Mouse (Mus musculus) layer of hippocampus, postnatal 14 days (tissue): Measurements from ENCODE around the gene Sell. TPM values are rescaled to one million over a fixed set of nuclear protein-coding genes. Genes with fewer than 3 reads are reported as not detected.

Source experiments
- DNase-seq, 2 experiments: peaks; one replicate each; pipeline ENCODE4 v3.0.0; 2021 to 2022; ENCODE audit warnings: low spot score in 2 of 2, mixed read lengths in 1 of 2
- total RNA-seq, 2 experiments: library from RNA; stranded (reverse); gene quantifications; 2 replicates each; pipeline ENCODE4 v1.2.3; 2021

The Sell gene
- total RNA-seq, 2 experiments from 2014 or later: not detected

- DNase-seq: no peak
Observed at GRCm38 (mm10) chr1:164130013-164130412, 68.2 kb downstream of the Sell start.

GRCm38 (mm10) chr1:164132609-164133008, 70.8 kb downstream of the Sell start:
- no peak for DNase-seq

Other genes with a start within 250 kb of the Sell start
- 10 to 100 TPM; 19.6 to 24.0 TPM for gene Scyl3, start 132.9 kb upstream of the Sell start, total RNA-seq
- 1 to 10 TPM in 1 of 2 experiments, under 1 TPM in 1; 0.85 to 1.4 TPM for gene BC055324, start 67.2 kb upstream of the Sell start, total RNA-seq
- gene Mettl18, start 67.1 kb upstream of the Sell start, total RNA-seq: 1 to 10 TPM; 4.1 to 6.9 TPM
- under 1 TPM in 1 of 2 experiments, not detected in 1; 0.12 TPM for gene Sele, start 13.7 kb upstream of the Sell start, total RNA-seq
- gene Selp, start 53.3 kb downstream of the Sell start, total RNA-seq: not detected
- 1 to 10 TPM in 1 of 2 experiments, under 1 TPM in 1; 0.55 to 4.6 TPM for gene F5, start 89.9 kb downstream of the Sell start, total RNA-seq
- 10 to 100 TPM in 1 of 2 experiments, 1 to 10 TPM in 1; 9.8 to 10.8 TPM for gene Slc19a2, start 187.1 kb downstream of the Sell start, total RNA-seq
- 10 to 100 TPM; 18.7 to 19.8 TPM for gene Ccdc181, start 213.6 kb downstream of the Sell start, total RNA-seq
- 10 to 100 TPM; 17.0 to 21.9 TPM for gene Nme7, start 242.1 kb downstream of the Sell start, total RNA-seq
- 10 to 100 TPM; 27.6 to 29.2 TPM for gene Blzf1, start 245.5 kb downstream of the Sell start, total RNA-seq